Mouse (Mus musculus) gastrocnemius, adult 8-10 months (tissue): Measurements from ENCODE around the gene Clcn5. TPM values are rescaled to one million over a fixed set of nuclear protein-coding genes. Genes with fewer than 3 reads are reported as not detected.

ENCODE experiments used
- DNase-seq, 2 experiments: peaks; one replicate each; pipeline ENCODE4 v3.0.0; 2022; ENCODE audit warnings: low spot score in 2 of 2
- microRNA-seq: library from miRNA; unstranded; fragments of <30 nt; microRNA quantifications from one replicate; pipeline ENCODE4 v1.2.0, GENCODE M21; 2022
- total RNA-seq, 4 experiments: library from RNA; stranded (reverse); gene quantifications; 2 replicates each; pipeline ENCODE4 v1.2.4; 2022

The Clcn5 gene
- total RNA-seq, 4 experiments from 2014 or later: 1.4 to 1.6 (median 1.6) TPM

DNA sequence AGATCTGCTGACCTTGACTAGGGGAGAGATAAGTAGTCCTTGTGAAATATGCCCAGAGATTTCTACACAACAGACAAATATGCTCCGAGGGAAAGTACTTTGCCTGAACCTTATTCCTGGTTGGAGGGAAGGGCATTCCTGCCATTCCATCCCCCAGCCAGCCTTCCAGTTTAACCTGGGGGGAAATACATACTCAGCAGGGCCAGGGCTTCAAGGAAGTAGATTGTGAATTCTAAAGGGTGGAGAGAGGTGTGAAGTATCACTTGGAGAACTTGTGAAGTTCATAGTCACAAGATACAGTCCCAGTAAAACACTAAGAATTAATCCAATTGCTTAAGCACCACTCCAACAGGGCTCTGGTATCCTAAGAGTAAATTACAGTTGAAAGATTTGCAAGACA lies 121.3 kb downstream of the Clcn5 start:
- DNase-seq: no peak

DNA sequence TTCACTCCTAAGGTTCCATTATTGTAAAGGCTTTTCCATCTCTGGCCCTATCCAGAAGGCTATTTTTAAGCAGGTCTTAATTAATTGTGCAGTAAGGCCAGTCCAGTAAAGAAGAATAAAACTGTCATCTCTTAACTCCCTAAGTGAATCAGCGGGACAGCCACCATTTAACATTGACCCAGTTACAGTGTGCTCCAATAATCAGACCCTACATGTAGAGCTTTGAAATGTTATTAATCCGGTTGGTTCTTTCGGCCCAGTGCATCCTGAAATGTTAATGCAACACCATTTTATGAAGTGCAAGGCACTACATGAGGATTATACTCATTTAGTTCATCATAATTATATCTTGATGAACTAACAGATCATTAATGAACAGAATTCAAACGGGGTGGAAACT lies 128.3 kb downstream of the Clcn5 start:
- DNase-seq: no peak

DNA sequence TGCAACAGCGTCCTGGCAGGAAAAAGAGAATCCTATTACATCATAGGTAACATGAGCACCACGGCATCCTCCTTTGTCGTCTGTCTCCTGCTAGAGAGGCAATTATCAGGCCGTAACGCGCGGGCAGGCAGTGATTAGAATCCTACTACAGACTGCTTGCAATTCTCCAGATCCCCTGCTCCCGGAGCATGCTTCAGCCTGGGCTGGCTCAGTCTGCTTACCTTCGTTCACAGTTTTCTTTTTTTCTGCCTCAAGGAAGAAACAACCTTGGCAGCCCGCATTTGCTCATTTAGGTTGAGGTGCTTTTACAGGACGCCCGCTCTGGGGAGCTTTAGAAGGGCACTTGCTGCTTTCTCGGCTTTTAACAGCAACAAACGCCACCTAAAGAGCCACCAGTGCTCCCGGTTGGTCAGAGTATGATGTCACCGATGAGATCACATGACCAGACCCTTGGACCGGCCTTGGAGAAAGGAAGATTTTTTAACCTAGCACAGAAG lies 130.8 kb downstream of the Clcn5 start:
- DNase-seq: no peak

DNA sequence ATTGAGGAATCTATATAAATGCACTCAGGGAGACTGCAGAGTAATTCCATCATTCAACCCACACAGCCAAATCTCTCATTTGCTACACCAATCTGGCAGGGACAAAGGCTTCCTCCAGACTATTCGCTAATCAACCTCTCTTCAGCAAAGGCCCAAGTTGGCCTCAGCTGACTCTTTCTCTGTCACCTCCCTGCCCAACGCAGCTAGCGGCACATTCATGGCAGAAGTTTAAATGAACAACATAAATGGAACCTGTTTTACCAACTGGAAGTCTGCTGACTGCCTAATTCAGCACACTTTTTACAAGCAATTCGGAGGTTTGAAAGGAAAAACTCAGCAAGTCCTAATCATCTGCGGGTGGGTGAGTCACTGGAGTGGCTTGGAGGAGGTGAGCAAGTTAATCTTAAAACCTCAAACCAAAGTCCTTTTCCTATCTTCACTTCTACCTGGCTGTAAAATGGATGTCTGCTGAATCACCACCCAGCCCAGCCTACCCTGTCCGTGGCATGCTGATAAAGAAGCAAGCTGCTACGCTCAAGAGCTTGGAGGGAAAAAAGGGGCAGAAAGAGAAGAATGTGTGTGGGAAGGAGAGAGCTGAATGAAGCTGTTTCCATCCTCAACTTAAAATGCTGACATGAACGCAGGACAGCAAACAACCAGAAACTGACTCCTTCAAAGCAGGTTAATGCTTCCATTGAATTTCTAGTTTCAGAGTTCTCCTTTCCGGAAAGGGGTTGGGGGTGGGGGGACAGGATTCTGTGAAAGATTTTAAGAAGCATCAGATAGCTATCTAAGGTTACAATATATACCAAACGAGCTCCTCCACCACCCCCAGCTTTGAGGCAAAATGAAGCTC lies 131.5 kb downstream of the Clcn5 start:
- DNase-seq: no peak

DNA sequence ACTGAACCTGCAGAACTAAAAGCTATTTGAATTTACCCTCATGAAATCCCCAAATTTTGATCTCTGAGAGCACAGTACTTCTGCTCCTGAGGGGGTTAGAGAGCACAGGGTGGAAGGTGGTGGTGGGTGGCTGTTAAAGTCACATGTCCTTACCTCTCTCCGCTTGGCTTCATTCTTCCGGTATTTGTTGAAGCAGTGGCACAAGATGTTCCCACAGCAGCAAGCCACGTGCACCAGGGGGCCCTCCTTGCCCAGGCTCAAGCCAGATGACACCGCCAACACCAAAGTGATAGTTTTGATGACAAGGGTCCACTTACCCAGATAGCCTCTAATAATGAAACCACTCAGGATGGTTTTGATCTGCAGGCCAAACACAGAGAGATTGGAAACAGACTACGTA lies 149.0 kb downstream of the Clcn5 start:
- no peak for DNase-seq

DNA sequence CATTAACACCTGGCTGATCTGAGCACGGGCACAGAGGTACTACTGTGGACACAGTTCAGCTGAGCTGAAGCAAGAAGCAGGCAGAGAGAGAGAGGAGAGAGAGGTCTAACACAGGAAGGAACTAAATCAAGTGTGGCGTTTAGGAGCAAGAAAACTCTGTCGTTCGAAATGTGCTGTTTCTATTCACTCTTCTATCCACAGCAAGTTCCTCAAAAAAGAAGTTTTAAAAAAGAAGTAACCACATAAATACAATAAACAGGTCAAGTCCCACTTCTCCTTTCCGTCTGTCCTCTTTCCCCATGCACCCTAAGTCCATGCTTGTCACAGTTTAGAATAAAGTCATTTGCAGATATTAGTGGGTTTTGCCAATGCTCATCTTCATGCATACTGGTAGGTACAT lies 150.4 kb downstream of the Clcn5 start:
- DNase-seq: no peak

DNA sequence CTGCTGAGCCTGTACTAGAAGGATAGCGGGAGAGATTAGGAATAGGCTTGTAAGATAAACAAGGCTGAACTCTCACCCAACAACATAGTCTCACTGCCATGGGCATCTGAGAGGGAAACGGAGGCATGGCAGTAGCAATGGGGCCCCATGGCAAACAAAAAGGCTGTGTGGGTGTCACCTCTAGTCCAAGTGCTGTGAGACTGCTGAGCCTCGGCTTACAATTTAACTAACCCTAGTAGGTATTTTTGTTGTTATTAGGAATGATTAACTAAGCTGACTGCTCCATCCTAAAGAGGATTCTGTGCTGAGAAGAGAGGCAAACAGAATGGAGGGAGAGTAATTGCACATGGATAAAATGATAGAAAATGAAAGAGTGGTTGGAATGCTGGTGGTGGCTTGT lies 161.2 kb downstream of the Clcn5 start:
- DNase-seq: no peak

DNA sequence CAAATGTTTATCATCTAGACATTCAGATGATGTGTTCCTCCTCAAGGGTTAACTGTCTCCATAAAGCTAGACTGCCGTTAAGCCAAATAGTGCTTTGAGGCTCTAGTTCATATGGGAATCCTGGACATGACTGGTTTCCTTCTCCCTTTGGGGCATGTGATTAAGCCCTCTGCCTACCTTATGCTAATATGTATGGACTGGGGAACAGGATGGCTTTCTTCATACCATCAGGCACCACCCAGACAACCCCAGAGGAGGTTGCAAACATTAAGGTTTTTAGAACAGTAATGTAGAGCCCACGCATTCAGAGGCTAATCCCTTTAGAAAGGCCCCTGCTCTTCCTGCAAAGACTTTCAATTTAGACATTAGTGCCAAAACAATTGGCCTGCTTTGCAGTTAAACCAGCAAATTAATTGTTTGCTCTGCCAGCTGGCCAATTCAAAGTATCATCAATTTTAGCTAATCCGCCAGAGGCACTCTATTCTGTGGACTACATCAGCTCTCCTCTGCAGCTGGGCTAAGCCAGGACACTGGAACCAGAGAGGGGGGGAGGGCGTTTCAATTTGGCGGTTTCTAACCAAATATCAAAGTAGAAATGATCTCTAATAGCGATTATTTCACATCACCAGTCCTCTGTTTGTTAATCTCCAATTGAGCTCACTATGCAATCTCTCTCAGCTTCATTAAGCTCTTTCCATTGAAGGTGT lies 163.0 kb downstream of the Clcn5 start:
- DNase-seq: no peak

DNA sequence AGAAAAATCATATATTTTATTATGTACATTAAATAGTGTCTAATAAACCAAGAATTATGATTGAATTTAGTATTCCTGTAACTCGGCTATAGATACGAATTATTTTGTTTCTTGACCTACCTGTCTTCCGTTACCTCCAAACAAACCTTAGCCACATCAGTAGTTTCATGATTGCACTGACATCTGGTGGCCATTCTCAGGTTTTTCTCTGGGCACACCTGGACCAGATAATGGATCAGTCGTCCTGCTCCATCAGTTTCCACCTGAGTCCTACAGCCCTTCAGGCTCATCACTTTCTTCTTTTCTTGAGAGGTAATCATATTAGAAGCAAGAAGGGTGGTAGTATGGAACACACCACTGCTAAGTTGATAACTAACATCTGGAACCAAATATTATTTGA lies 169.0 kb downstream of the Clcn5 start:
- no peak for DNase-seq

DNA sequence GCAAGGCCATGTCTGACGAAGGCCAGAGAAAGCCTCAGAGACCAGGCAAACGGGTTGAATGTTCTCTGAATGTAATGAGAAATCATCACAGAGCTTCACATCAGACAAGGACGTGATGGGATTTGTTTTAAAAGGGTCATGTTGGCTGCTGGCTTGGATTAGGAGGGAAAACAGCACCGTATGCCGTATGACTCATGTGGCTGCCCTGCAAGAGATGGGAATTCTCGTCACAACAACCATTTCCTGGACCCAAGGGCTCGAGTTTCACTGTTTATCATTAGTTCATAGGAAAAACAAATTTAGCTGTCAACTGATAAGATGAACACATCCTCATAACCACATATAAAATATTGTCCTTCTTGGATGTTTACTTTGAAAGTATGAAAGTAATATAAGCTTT lies 173.0 kb downstream of the Clcn5 start:
- DNase-seq: no peak

DNA sequence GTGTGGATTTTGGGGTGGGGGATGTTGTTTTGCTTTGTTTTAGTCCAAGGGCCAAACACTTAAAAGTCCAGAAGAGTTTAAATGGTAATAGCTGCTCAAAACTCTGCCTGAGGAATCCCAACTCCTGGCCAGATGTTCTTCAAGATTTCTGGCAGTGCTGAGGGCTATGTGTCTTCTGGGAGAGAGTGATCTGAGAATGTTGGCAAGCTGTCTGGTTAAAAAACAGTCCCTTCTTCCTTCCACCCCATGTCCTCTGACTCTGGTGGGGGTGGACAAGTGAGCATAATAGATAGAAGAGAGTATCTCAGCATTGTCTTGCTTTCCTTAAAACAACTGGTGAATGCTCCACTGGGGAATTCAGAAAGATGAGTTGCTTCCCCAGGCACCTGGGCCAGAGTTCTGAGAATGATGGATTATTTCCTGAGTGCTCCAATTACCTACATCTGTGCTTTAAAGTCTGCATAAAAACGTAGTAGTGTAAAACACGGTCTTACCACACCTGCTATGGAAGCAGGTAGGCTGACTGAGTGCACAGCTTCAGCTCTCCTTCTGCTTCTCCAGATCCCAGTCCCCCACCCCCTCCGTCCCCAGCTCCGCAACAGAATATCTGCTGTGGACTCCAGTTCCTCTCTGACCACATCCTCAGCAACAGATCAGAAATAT lies 197.4 kb downstream of the Clcn5 start:
- no peak for DNase-seq

DNA sequence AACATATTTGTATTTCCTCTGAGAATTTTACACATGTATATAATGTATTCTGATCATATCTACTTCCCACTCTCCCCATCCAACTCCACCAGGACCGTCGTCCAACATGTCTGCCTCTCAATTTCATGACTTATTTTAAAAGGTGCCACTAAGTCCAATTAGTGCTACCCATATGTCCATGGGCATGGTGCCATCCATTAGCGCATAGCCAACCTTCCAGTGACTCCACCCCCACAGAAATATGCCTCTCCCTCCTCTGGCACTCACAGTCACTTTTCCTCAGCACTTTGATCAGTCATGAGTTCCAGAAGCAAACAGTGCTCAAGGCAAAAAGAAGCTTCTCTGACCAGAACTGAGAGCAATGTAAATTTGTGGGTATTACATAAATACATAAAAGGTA lies 204.3 kb downstream of the Clcn5 start:
- no peak for DNase-seq

Small RNA genes within 50 kb of the gene (microRNA-seq; reads per million reads assigned to microRNA genes)
- gene Mir188 (24.1 reads per million, percentile 24 among the genes with 10 or more reads in this experiment), gene Mir362 (5.0 reads per million), gene Mir500 (48.2 reads per million, percentile 39 among the genes with 10 or more reads in this experiment), gene Mir501 (71.5 reads per million, percentile 46 among the genes with 10 or more reads in this experiment), gene Mir532 (657 reads per million, percentile 74 among the genes with 10 or more reads in this experiment)

Other genes with a start within 250 kb of the Clcn5 start
- gene Usp27x, start 56.5 kb upstream of the Clcn5 start, total RNA-seq: under 1 TPM; 0.10 to 0.31 (median 0.21) TPM